Mouse (Mus musculus): ENCODE measurements around the gene Clip4. TPM values are rescaled to one million over a fixed set of nuclear protein-coding genes. Genes with fewer than 3 reads are reported as not detected.
"Not testable (repeated sequence)": the region's sequence is repeated elsewhere in the genome, so short reads cannot be mapped to it uniquely, and the experiment has no call there.

Clip4 gene
- 9.6 and 10.3 TPM in 2 replicates for polyA plus RNA-seq (2015; fragmentation: Nextera tagmentation; extraction: Ambion mirVana)

- ATAC-seq (replicated peaks); H3K4me2 ChIP-seq (replicated peaks); H3K27ac ChIP-seq (replicated peaks); H3K9ac ChIP-seq (replicated peaks); H3K36me3 ChIP-seq; H3K4me3 ChIP-seq; H3K27me3 ChIP-seq; H3K9me3 ChIP-seq; H3K4me1 ChIP-seq: not testable (repeated sequence)
- WGBS, result 86% methylated on average over 1 of the region's 1 CpGs
Observed at GRCm38 (mm10) chr17:71768173-71768572, at the start of gene Clip4. TSS of gene Clip4 (plus strand) at chr17:71768473.

- H3K9me3 ChIP-seq, result no peaks in the 10 kb centered on the region
- H3K4me1 ChIP-seq, result no peaks in the 10 kb centered on the region
- H3K9ac ChIP-seq (replicated peaks), result no peak overlapping the region
- H3K4me3 ChIP-seq, result no peak overlapping the region
- no peaks in the 10 kb centered on the region for H3K27me3 ChIP-seq
- H3K4me2 ChIP-seq (replicated peaks), result no peak overlapping the region
- no peak overlapping the region for H3K27ac ChIP-seq (replicated peaks)
- no peak for ATAC-seq (replicated peaks)
- H3K36me3 ChIP-seq, result no peaks in the 10 kb centered on the region
Observed at GRCm38 (mm10) chr17:71720434-71720833, 47.8 kb upstream of the Clip4 start.

DNA sequence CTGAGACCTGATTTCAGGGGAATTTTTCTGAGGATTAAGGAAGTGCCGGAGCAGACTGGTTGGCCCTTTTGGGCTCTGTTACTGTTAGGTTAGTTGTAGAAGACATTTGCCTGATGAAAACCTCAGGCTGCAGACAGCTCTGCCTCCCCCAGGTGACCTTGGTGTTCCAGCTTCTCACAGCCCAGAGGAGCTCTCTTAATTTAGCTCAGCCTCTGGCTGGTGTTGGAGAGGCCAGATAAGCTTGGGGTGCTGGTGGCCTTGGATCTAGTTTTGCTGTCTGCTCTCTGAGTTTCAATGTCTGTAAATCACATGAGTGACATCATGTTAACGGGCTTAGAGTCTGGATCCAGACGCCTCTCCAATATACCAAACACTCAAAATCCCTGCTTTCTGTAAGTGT, 47.3 kb upstream of the Clip4 start:
- ATAC-seq (replicated peaks), result no peak
- H3K4me2 ChIP-seq (replicated peaks), result no peak overlapping the region
- H3K27me3 ChIP-seq, result no peaks in the 10 kb centered on the region
- no peaks in the 10 kb centered on the region for H3K4me1 ChIP-seq
- no peak overlapping the region for H3K27ac ChIP-seq (replicated peaks)
- H3K9ac ChIP-seq (replicated peaks), result no peak overlapping the region
- no peaks in the 10 kb centered on the region for H3K36me3 ChIP-seq
- no peaks in the 10 kb centered on the region for H3K9me3 ChIP-seq
- H3K4me3 ChIP-seq, result no peak overlapping the region
- WGBS, result 73% methylated on average over 3 of the region's 3 CpGs

DNA sequence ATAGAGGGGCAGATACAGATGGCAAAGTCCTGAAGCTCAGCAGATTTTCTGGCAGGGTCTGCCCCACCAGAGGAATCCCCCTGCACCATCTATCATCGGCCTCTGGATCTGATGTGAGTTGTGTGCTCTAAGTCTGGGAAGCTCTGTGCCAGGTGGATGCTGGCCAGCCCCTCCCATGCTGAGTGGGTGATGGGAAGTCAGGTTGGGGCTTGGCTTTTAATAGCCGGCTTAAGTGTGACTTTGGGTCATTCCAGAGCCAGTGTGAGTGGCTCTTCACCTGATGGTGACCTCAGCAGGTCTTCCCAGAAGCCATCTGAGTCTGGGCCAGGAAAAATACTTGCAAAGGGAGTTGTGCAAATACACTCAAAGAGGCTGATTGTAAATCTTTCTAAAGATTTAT, 37.6 kb upstream of the Clip4 start:
- Histone ChIP-seq H3K4me2 (replicated peaks) (no peak overlapping the region), H3K36me3 (no peaks in the 10 kb centered on the region)
- WGBS, result 71% methylated on average over 2 of the region's 2 CpGs

DNA sequence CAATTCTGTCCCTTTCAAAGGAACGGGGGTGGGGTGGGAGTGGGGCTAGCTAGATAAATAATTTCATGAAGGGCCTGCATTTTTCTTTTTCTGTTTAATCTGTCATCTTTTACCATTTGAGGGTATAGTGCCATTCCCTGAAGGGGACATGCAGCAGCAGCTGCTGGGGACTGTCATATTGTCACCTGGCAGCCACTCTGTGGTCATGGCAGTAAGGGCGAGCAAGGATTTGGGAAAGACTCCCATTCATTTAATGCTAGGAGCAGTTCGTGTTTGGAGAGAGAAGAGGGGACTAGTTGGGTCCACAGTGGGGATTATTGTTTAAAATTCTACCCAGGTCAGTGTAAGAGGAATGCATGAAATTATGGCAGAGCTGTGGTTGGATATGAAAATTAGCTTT, 31.8 kb upstream of the Clip4 start:
- Histone ChIP-seq H3K36me3 (no peaks in the 10 kb centered on the region), H3K4me1 (no peaks in the 10 kb centered on the region), H3K27me3 (no peaks in the 10 kb centered on the region), H3K27ac (replicated peaks) (no peak overlapping the region), H3K9ac (replicated peaks) (no peak overlapping the region), H3K9me3 (no peaks in the 10 kb centered on the region), H3K4me2 (replicated peaks) (no peak overlapping the region), H3K4me3 (no peak overlapping the region)
- no peak for ATAC-seq (replicated peaks)
- 68% methylated on average over 3 of the region's 3 CpGs for WGBS

More for the DNA sequence above, 37.6 kb upstream of the Clip4 start:
- H3K9me3 ChIP-seq, result no peaks in the 10 kb centered on the region
- no peaks in the 10 kb centered on the region for H3K4me1 ChIP-seq
- no peaks in the 10 kb centered on the region for H3K27me3 ChIP-seq
- ATAC-seq (replicated peaks), result no peak
- H3K27ac ChIP-seq (replicated peaks), result no peak overlapping the region
- no peak overlapping the region for H3K9ac ChIP-seq (replicated peaks)
- no peak overlapping the region for H3K4me3 ChIP-seq

DNA sequence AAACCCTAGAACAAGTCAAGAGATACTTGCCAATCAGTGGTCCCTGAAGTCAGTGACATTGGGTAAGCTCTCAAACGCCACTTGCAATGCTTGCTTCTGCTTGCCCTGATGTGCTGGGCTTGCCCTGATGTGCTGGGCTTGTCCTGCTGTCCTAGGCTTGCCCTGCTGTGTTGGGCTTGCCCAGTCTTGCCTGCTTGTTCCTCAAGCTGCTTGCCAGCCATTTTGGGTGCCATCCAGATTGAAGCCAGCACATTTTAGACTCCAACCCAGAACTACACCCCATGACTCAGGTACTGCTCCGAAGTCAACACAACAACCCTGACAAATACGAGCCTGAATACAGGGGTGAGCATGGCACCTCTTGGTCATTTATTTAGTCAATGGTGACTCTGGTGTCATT, 26.1 kb upstream of the Clip4 start:
- no peak for ATAC-seq (replicated peaks)
- H3K9me3 ChIP-seq, result no peaks in the 10 kb centered on the region
- H3K4me3 ChIP-seq, result no peak overlapping the region
- no peak overlapping the region for H3K4me2 ChIP-seq (replicated peaks)
- H3K36me3 ChIP-seq, result no peaks in the 10 kb centered on the region
- H3K9ac ChIP-seq (replicated peaks), result no peak overlapping the region
- no peak overlapping the region for H3K27ac ChIP-seq (replicated peaks)
- 0 out of 2 replicates have a peak, but pooled peaks cover 8% of the 10 kb centered on the region for H3K4me1 ChIP-seq
- 89% methylated on average over 3 of the region's 3 CpGs for WGBS
- no peaks in the 10 kb centered on the region for H3K27me3 ChIP-seq

GRCm38 (mm10) chr17:71742935-71743334, 25.3 kb upstream of the Clip4 start:
- no peak overlapping the region for H3K27ac ChIP-seq (replicated peaks)
- H3K4me1 ChIP-seq, result 0 out of 2 replicates have a peak, but pooled peaks cover 8% of the 10 kb centered on the region
- H3K9me3 ChIP-seq, result no peaks in the 10 kb centered on the region
- no peak for ATAC-seq (replicated peaks)
- H3K36me3 ChIP-seq, result no peaks in the 10 kb centered on the region
- no peaks in the 10 kb centered on the region for H3K27me3 ChIP-seq
- no peak overlapping the region for H3K4me3 ChIP-seq
- no peak overlapping the region for H3K4me2 ChIP-seq (replicated peaks)
- no peak overlapping the region for H3K9ac ChIP-seq (replicated peaks)
- 5% methylated on average over 5 of the region's 5 CpGs for WGBS

GRCm38 (mm10) chr17:71746114-71746513, 22.2 kb upstream of the Clip4 start:
- Histone ChIP-seq H3K27ac (replicated peaks) (no peak overlapping the region), H3K4me3 (no peak overlapping the region), H3K36me3 (no peaks in the 10 kb centered on the region), H3K9me3 (no peaks in the 10 kb centered on the region), H3K4me2 (replicated peaks) (no peak overlapping the region), H3K9ac (replicated peaks) (no peak overlapping the region), H3K27me3 (no peaks in the 10 kb centered on the region), H3K4me1 (0 out of 2 replicates have a peak, but pooled peaks cover 8% of the 10 kb centered on the region)
- 71% methylated on average over 9 of the region's 9 CpGs for WGBS
- no peak for ATAC-seq (replicated peaks)

DNA sequence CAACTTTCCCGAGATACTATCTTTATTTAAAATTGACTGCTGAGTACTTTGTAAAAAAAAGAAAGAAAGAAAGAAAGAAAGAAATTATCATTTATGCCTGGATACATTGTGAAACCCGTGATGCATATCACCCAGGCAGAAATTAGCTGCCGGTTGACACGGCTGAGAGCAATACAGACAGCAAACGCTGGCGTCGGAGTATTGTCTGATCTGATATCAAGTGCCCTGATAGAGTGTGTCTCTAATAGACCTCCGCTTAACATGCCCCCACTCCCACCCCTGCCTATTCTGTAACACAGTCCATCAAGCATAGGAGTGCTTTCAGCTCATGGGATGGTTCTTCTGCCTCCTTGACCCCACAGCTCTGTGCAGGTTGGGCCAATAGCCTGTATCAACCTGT, 20.7 kb upstream of the Clip4 start:
- H3K9me3 ChIP-seq, result no peaks in the 10 kb centered on the region
- H3K9ac ChIP-seq (replicated peaks), result no peak overlapping the region
- no peaks in the 10 kb centered on the region for H3K27me3 ChIP-seq
- H3K4me1 ChIP-seq, result 0 out of 2 replicates have a peak, but pooled peaks cover 8% of the 10 kb centered on the region
- WGBS, result 55% methylated on average over 8 of the region's 8 CpGs
- H3K4me2 ChIP-seq (replicated peaks), result no peak overlapping the region
- ATAC-seq (replicated peaks), result no peak
- no peaks in the 10 kb centered on the region for H3K36me3 ChIP-seq
- H3K4me3 ChIP-seq, result no peak overlapping the region
- no peak overlapping the region for H3K27ac ChIP-seq (replicated peaks)

- Histone ChIP-seq H3K4me1 (0 out of 2 replicates have a peak, but pooled peaks cover 5% of the 10 kb centered on the region), H3K9me3 (no peaks in the 10 kb centered on the region), H3K27ac (replicated peaks) (no peak overlapping the region), H3K4me3 (no peak overlapping the region), H3K36me3 (no peaks in the 10 kb centered on the region), H3K9ac (replicated peaks) (no peak overlapping the region), H3K4me2 (replicated peaks) (no peak overlapping the region), H3K27me3 (no peaks in the 10 kb centered on the region)
- ATAC-seq (replicated peaks), result no peak
- WGBS, result 81% methylated on average over 9 of the region's 9 CpGs
Observed at GRCm38 (mm10) chr17:71749616-71750168, 18.6 kb upstream of the Clip4 start.

GRCm38 (mm10) chr17:71752831-71753230, 15.4 kb upstream of the Clip4 start, which contains the start of gene Pcare:
TSS of gene Pcare (minus strand) at chr17:71752894.
- Histone ChIP-seq H3K4me2 (replicated peaks) (no peak within 1 kb of the TSS), H3K4me3 (no peak within 1 kb of the TSS), H3K9ac (replicated peaks) (no peak within 1 kb of the TSS), H3K9me3 (no peaks in the 10 kb centered on the region), H3K27ac (replicated peaks) (no peak within 1 kb of the TSS), H3K27me3 (no peaks in the 10 kb centered on the region), H3K36me3 (no peaks in the 10 kb centered on the region), H3K4me1 (no peaks in the 10 kb centered on the region)
- 53% methylated on average over 10 of the region's 10 CpGs for WGBS
- ATAC-seq (replicated peaks), result no peak

DNA sequence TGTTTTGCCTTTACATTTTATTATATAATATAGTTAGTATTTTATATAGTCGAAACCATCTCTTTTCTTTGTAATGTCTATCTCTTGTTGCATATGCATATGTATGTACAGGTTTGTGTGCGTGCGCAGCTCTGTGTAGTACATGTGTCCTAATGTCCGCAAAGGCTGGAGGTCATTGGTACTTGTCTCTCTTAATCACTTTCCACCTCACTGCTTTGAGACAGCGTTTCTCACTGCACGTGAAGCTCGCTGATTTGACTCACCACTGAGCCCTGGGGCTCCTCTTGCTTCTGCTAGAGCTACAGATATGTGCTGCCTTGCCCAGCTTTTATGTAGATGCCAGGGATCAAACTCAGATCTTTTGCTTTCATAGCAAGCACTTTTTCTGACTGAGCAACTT, 7.7 kb upstream of the Clip4 start:
- H3K36me3 ChIP-seq, result no peaks in the 10 kb centered on the region
- H3K27me3 ChIP-seq, result no peaks in the 10 kb centered on the region
- 71% methylated on average over 7 of the region's 7 CpGs for WGBS

DNA sequence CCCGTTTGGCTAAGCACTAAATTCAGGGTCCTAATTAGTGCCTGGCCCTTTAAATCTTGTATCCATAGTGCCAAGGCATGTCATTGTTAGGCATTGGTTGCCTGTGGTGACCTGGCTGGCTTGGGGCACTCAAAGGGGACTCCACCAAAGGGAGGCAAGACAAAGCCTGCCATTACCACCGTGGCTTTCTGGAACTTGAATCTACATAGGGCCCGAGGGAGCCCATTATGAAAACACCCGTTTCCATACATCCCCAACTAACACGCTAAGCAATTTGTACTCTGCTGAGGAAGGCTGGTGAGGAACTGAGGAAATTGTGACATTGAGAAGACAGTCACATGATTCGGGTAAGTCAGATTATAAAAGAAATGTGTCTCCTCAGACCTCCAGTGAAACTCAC, 1.3 kb downstream of the Clip4 start:
- Histone ChIP-seq H3K27ac (replicated peaks) (no peak overlapping the region), H3K9me3 (no peaks in the 10 kb centered on the region), H3K9ac (replicated peaks) (no peak overlapping the region), H3K36me3 (no peaks in the 10 kb centered on the region), H3K4me3 (no peak overlapping the region), H3K4me1 (peaks cover 9% of the 10 kb centered on the region; the same call in 1 of the 2 replicates), H3K27me3 (no peaks in the 10 kb centered on the region), H3K4me2 (replicated peaks) (no peak overlapping the region)
- ATAC-seq (replicated peaks), result peak; percentile 57; the same call in 1 of the 2 replicates
- WGBS, result 5% methylated on average over 6 of the region's 6 CpGs

More for the DNA sequence above, 7.7 kb upstream of the Clip4 start:
- no peak overlapping the region for H3K4me2 ChIP-seq (replicated peaks)
- H3K9ac ChIP-seq (replicated peaks), result no peak overlapping the region
- no peak for ATAC-seq (replicated peaks)
- H3K4me1 ChIP-seq, result no peaks in the 10 kb centered on the region
- no peaks in the 10 kb centered on the region for H3K9me3 ChIP-seq
- no peak overlapping the region for H3K27ac ChIP-seq (replicated peaks)
- H3K4me3 ChIP-seq, result no peak overlapping the region
